Mouse (Mus musculus): ENCODE data around the gene C1s2. TPM values are rescaled to one million over a fixed set of nuclear protein-coding genes. Genes with fewer than 3 reads are reported as not detected.
"Not testable (repeated sequence)": the region's sequence is repeated elsewhere in the genome, so short reads cannot be mapped to it uniquely, and the experiment has no call there.

C1s2 gene
- not detected in 2 replicates for polyA plus RNA-seq (2014; fragmentation: Nextera tagmentation; extraction: Ambion mirVana)

GRCm38 (mm10) chr6:124635985-124636384 lies at the start of gene C1s2:
C1s2 (minus strand) TSS chr6:124636085.
- not testable (repeated sequence) for H3K4me3 ChIP-seq (ENCODE audit: low read depth, low read length); H3K27me3 ChIP-seq (ENCODE audit: control insufficient read depth, insufficient read depth, low read length); H3K9ac ChIP-seq (ENCODE audit: low read depth, low read length); H3K4me1 ChIP-seq (ENCODE audit: control insufficient read depth, insufficient read depth, low read length); ATAC-seq (replicated peaks; ENCODE audit: insufficient number of reproducible peaks, low FRiP score, low TSS enrichment); H3K27ac ChIP-seq (ENCODE audit: low read depth, low read length); H3K36me3 ChIP-seq (ENCODE audit: control insufficient read depth, insufficient read depth, low read length); H3K4me2 ChIP-seq; H3K9me3 ChIP-seq (replicated peaks; ENCODE audit: control insufficient read depth, low read length)
- 77% methylated on average over 2 of the region's 2 CpGs for WGBS (ENCODE audit: insufficient replicate concordance)

- 64% methylated on average over 14 of the region's 14 CpGs for WGBS (ENCODE audit: insufficient replicate concordance)
- Histone ChIP-seq H3K27me3 (ENCODE audit: control insufficient read depth, insufficient read depth, low read length) (no peaks in the 10 kb centered on the region), H3K9ac (ENCODE audit: low read depth, low read length) (no peak overlapping the region), H3K4me3 (ENCODE audit: low read depth, low read length) (no peak overlapping the region), H3K4me2 (no peak overlapping the region), H3K4me1 (ENCODE audit: control insufficient read depth, insufficient read depth, low read length) (peaks cover 11% of the 10 kb centered on the region), H3K9me3 (replicated peaks; ENCODE audit: control insufficient read depth, low read length) (no peaks in the 10 kb centered on the region), H3K27ac (ENCODE audit: low read depth, low read length) (no peak overlapping the region), H3K36me3 (ENCODE audit: control insufficient read depth, insufficient read depth, low read length) (no peaks in the 10 kb centered on the region)
- ATAC-seq (replicated peaks; ENCODE audit: insufficient number of reproducible peaks, low FRiP score, low TSS enrichment) = no peak
These were observed 47.9 kb upstream of the C1s2 start for GRCm38 (mm10) chr6:124683591-124684417.

- H3K4me2 ChIP-seq; H3K4me3 ChIP-seq (ENCODE audit: low read depth, low read length); H3K9me3 ChIP-seq (replicated peaks; ENCODE audit: control insufficient read depth, low read length); H3K27me3 ChIP-seq (ENCODE audit: control insufficient read depth, insufficient read depth, low read length); ATAC-seq (replicated peaks; ENCODE audit: insufficient number of reproducible peaks, low FRiP score, low TSS enrichment); H3K27ac ChIP-seq (ENCODE audit: low read depth, low read length); H3K36me3 ChIP-seq (ENCODE audit: control insufficient read depth, insufficient read depth, low read length); H3K9ac ChIP-seq (ENCODE audit: low read depth, low read length): not testable (repeated sequence)
- peaks cover 11% of the 10 kb centered on the region for H3K4me1 ChIP-seq (ENCODE audit: control insufficient read depth, insufficient read depth, low read length)
- WGBS (ENCODE audit: insufficient replicate concordance) = 81% methylated on average over 6 of the region's 6 CpGs
These were observed 46.4 kb upstream of the C1s2 start for GRCm38 (mm10) chr6:124682291-124682690.

GRCm38 (mm10) chr6:124679486-124679885 lies 43.6 kb upstream of the C1s2 start:
- no peak for ATAC-seq (replicated peaks; ENCODE audit: insufficient number of reproducible peaks, low FRiP score, low TSS enrichment)
- Histone ChIP-seq H3K36me3 (ENCODE audit: control insufficient read depth, insufficient read depth, low read length) (no peaks in the 10 kb centered on the region), H3K4me3 (ENCODE audit: low read depth, low read length) (no peak overlapping the region), H3K4me2 (no peak overlapping the region), H3K9me3 (replicated peaks; ENCODE audit: control insufficient read depth, low read length) (no peaks in the 10 kb centered on the region), H3K27me3 (ENCODE audit: control insufficient read depth, insufficient read depth, low read length) (no peaks in the 10 kb centered on the region), H3K4me1 (ENCODE audit: control insufficient read depth, insufficient read depth, low read length) (peaks cover 11% of the 10 kb centered on the region), H3K27ac (ENCODE audit: low read depth, low read length) (no peak overlapping the region), H3K9ac (ENCODE audit: low read depth, low read length) (no peak overlapping the region)
- WGBS (ENCODE audit: insufficient replicate concordance) = 79% methylated on average over 3 of the region's 3 CpGs

- H3K4me1 ChIP-seq (ENCODE audit: control insufficient read depth, insufficient read depth, low read length) = peaks cover 8% of the 10 kb centered on the region
- 77% methylated on average over 7 of the region's 7 CpGs for WGBS (ENCODE audit: insufficient replicate concordance)
- ATAC-seq (replicated peaks; ENCODE audit: insufficient number of reproducible peaks, low FRiP score, low TSS enrichment) = no peak
These were observed 42.9 kb upstream of the C1s2 start for GRCm38 (mm10) chr6:124678769-124679168.

GRCm38 (mm10) chr6:124676171-124676570 lies 40.3 kb upstream of the C1s2 start:
- WGBS (ENCODE audit: insufficient replicate concordance) = 78% methylated on average over 6 of the region's 6 CpGs
- no peak for ATAC-seq (replicated peaks; ENCODE audit: insufficient number of reproducible peaks, low FRiP score, low TSS enrichment)
- Histone ChIP-seq H3K36me3 (ENCODE audit: control insufficient read depth, insufficient read depth, low read length) (no peaks in the 10 kb centered on the region), H3K9me3 (replicated peaks; ENCODE audit: control insufficient read depth, low read length) (no peaks in the 10 kb centered on the region), H3K4me2 (no peak overlapping the region), H3K9ac (ENCODE audit: low read depth, low read length) (no peak overlapping the region), H3K27ac (ENCODE audit: low read depth, low read length) (no peak overlapping the region), H3K4me3 (ENCODE audit: low read depth, low read length) (no peak overlapping the region), H3K27me3 (ENCODE audit: control insufficient read depth, insufficient read depth, low read length) (no peaks in the 10 kb centered on the region), H3K4me1 (ENCODE audit: control insufficient read depth, insufficient read depth, low read length) (no peaks in the 10 kb centered on the region)

More at GRCm38 (mm10) chr6:124678769-124679168, 42.9 kb upstream of the C1s2 start:
- Histone ChIP-seq H3K9ac (ENCODE audit: low read depth, low read length) (no peak overlapping the region), H3K4me3 (ENCODE audit: low read depth, low read length) (no peak overlapping the region), H3K27me3 (ENCODE audit: control insufficient read depth, insufficient read depth, low read length) (no peaks in the 10 kb centered on the region), H3K9me3 (replicated peaks; ENCODE audit: control insufficient read depth, low read length) (no peaks in the 10 kb centered on the region), H3K27ac (ENCODE audit: low read depth, low read length) (no peak overlapping the region), H3K36me3 (ENCODE audit: control insufficient read depth, insufficient read depth, low read length) (no peaks in the 10 kb centered on the region), H3K4me2 (no peak overlapping the region)

GRCm38 (mm10) chr6:124674591-124674990 lies 38.7 kb upstream of the C1s2 start:
- 90% methylated on average over 7 of the region's 7 CpGs for WGBS (ENCODE audit: insufficient replicate concordance)
- no peak overlapping the region for H3K4me3 ChIP-seq (ENCODE audit: low read depth, low read length)
- ATAC-seq (replicated peaks; ENCODE audit: insufficient number of reproducible peaks, low FRiP score, low TSS enrichment) = no peak
- H3K4me2 ChIP-seq = no peak overlapping the region
- no peak overlapping the region for H3K27ac ChIP-seq (ENCODE audit: low read depth, low read length)
- H3K9me3 ChIP-seq (replicated peaks; ENCODE audit: control insufficient read depth, low read length) = no peaks in the 10 kb centered on the region
- H3K36me3 ChIP-seq (ENCODE audit: control insufficient read depth, insufficient read depth, low read length) = no peaks in the 10 kb centered on the region
- no peaks in the 10 kb centered on the region for H3K4me1 ChIP-seq (ENCODE audit: control insufficient read depth, insufficient read depth, low read length)
- no peak overlapping the region for H3K9ac ChIP-seq (ENCODE audit: low read depth, low read length)
- H3K27me3 ChIP-seq (ENCODE audit: control insufficient read depth, insufficient read depth, low read length) = no peaks in the 10 kb centered on the region

GRCm38 (mm10) chr6:124673619-124674018 lies 37.7 kb upstream of the C1s2 start:
- WGBS (ENCODE audit: insufficient replicate concordance) = 88% methylated on average over 9 of the region's 9 CpGs
- no peaks in the 10 kb centered on the region for H3K9me3 ChIP-seq (replicated peaks; ENCODE audit: control insufficient read depth, low read length)
- H3K36me3 ChIP-seq (ENCODE audit: control insufficient read depth, insufficient read depth, low read length) = no peaks in the 10 kb centered on the region
- no peak for ATAC-seq (replicated peaks; ENCODE audit: insufficient number of reproducible peaks, low FRiP score, low TSS enrichment)
- H3K4me3 ChIP-seq (ENCODE audit: low read depth, low read length) = no peak overlapping the region
- H3K9ac ChIP-seq (ENCODE audit: low read depth, low read length) = no peak overlapping the region
- H3K4me2 ChIP-seq = no peak overlapping the region
- no peaks in the 10 kb centered on the region for H3K27me3 ChIP-seq (ENCODE audit: control insufficient read depth, insufficient read depth, low read length)
- H3K4me1 ChIP-seq (ENCODE audit: control insufficient read depth, insufficient read depth, low read length) = no peaks in the 10 kb centered on the region
- H3K27ac ChIP-seq (ENCODE audit: low read depth, low read length) = no peak overlapping the region

GRCm38 (mm10) chr6:124672100-124672499 lies 36.2 kb upstream of the C1s2 start:
- no peak for ATAC-seq (replicated peaks; ENCODE audit: insufficient number of reproducible peaks, low FRiP score, low TSS enrichment)
- Histone ChIP-seq H3K4me2 (no peak overlapping the region), H3K9me3 (replicated peaks; ENCODE audit: control insufficient read depth, low read length) (no peaks in the 10 kb centered on the region), H3K27ac (ENCODE audit: low read depth, low read length) (no peak overlapping the region), H3K27me3 (ENCODE audit: control insufficient read depth, insufficient read depth, low read length) (no peaks in the 10 kb centered on the region), H3K36me3 (ENCODE audit: control insufficient read depth, insufficient read depth, low read length) (no peaks in the 10 kb centered on the region), H3K9ac (ENCODE audit: low read depth, low read length) (no peak overlapping the region), H3K4me3 (ENCODE audit: low read depth, low read length) (no peak overlapping the region), H3K4me1 (ENCODE audit: control insufficient read depth, insufficient read depth, low read length) (no peaks in the 10 kb centered on the region)
- WGBS (ENCODE audit: insufficient replicate concordance) = 48% methylated on average over 6 of the region's 6 CpGs
